Mouse (Mus musculus) neural tube, embryonic 10.5 days (tissue): ENCODE measurements at regions not wholly inside any gene's neighbourhood (a gene's known extent, or its start where the extent isn't known, plus 50 kb on each side); places are given as distances from the start of the nearest gene placed in this dataset.

Experiments used
- DNase-seq: peaks from one replicate; pipeline ENCODE4 v3.0.0-alpha.2; 2017; ENCODE audit warnings: low spot score; ENCODE audit errors: extremely low spot score

GRCm38 (mm10) chr11:31781605-31782004, 90.4 kb upstream of the Cpeb4 start:
- DNase-seq = no peak

DNA sequence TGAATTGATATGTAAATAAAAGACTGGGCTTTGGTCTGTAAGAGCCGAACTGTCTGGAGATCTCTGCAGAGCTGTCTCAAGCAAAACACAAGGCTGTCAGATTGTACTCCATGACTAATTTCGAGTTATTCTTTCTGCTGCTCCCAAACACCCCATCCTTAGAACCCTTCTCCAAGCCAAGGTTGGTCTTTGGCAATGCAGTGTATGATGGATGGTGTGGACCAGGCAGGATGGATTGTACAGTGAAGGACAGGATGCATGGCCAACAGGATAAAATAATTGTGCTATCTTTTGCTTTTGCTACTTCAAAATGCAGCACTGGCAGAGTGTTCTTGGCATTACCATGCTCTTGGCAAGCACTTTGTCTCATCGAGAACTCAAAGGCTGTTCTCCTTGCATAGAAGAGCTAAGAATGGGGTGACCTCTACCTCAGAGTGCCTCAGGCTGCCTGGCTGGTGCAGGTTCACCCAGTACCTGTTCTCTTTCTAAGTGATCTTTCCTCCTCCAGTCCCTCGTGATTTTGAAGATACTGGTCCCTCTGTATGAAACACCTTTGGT, 88.4 kb upstream of the Cpeb4 start:
- no peak for DNase-seq

DNA sequence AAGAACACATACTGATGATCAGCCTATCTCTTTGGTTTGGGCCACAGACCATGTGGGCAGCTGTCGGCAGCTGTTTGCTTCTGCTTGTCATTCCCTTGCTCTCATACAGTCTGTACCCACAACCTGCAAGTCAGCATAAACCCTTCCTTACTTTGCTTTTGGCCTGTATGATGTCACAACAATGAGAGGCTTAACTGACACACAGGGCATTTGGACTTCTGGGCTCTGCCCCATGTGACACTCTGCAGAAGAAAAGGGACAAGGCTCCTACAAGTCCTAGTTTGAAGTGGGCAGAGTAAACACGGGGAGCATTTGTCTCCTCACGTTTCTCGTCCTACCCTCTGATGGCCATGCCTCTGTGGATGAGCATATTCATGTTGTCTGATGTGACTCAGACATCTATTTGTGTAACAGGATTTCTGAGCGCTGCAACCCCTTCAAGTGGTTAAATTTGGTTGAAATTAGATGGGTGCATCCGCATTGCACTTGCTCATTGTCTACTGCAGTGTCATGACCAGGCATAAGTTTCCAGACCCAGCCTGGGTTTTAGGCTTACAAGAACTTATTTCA, 87.6 kb upstream of the Cpeb4 start:
- no peak for DNase-seq

- no peak for DNase-seq
Measured at GRCm38 (mm10) chr11:31785160-31785559, 86.9 kb upstream of the Cpeb4 start.

GRCm38 (mm10) chr11:31787376-31787775, 84.6 kb upstream of the Cpeb4 start:
- no peak for DNase-seq

DNA sequence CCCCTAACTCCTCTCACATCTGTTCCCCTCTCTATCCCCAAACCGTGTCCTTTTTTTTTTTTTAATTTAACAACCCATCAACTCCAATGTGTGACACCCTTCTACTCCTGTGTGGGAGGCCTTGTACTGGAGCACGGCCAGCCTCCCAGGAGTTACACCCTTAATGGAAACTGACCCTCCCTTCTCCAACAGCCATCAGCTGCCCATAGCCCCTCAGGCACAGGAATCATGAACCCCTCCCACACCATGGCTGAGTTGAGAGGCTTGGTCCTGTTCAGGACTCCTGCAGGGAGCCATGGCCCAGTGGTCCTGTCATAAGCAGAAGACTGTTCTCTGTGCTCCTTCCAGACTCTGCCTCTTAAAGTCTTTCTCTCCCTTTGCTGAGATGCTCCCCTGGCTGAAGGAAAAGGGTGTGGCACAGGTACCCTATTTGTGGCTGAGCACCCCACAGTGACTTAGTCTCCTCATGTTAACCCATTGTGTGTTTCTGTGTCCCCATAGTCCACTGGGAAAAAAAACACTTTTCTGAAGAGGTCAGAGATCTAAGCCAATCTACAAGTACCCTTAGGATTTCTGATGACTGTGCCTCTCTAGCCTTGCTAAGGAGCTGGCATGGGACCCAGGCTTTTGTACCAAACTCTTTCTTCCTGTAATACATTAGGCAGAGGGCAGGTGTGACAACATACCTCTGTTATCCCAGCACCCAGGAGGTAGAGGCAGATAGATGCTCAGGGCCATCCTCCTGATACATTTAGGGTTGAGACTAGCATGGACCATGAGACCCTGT, 83.9 kb upstream of the Cpeb4 start:
- no peak for DNase-seq

DNA sequence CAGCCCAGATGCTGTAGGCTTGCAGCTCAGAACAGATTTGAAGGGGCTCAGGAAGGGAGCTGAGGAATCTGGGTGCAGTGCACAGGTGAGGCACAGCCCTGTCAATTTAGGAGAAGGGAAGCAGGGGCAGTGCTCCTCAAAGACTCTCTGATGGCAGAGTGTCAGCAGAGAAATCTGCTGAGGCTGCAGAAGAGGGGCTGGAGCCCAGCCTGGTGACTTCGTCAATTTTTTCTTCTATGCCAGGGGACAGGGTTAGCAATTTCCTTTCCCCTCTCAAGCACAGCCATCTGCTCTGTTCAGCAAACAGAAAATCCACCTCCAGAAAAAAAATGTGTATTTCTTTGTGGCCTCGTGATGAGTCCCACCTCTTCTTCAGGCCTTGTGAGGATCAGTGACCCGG, 82.0 kb upstream of the Cpeb4 start:
- no peak for DNase-seq

DNA sequence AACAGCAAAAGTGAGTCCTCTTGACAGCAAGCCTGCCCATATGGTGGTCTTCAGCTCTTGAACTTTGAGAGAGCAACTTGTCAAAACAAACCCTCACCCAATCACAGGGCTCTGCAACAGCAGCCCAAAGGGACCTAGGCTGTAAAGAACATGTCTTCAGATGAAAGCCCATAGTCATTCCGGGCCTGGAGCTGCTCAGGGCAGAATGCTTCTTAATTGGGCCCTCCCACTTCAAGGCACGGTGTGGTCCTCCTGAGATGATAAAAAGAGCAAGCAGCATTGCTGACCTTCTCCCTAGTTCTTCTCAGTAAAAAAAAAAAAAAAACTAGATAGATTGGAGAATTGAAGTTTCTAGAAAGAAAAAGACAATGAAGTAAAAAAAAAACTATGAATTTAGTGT, 80.7 kb upstream of the Cpeb4 start:
- no peak for DNase-seq

- no peak for DNase-seq
Measured at GRCm38 (mm10) chr11:31795084-31795483, 76.9 kb upstream of the Cpeb4 start.

- no peak for DNase-seq
Measured at GRCm38 (mm10) chr11:31796245-31796644, 75.8 kb upstream of the Cpeb4 start.

- no peak for DNase-seq
Measured at GRCm38 (mm10) chr11:31801575-31801974, 70.4 kb upstream of the Cpeb4 start.

GRCm38 (mm10) chr11:31803319-31803891, 68.6 kb upstream of the Cpeb4 start:
- DNase-seq = no peak

DNA sequence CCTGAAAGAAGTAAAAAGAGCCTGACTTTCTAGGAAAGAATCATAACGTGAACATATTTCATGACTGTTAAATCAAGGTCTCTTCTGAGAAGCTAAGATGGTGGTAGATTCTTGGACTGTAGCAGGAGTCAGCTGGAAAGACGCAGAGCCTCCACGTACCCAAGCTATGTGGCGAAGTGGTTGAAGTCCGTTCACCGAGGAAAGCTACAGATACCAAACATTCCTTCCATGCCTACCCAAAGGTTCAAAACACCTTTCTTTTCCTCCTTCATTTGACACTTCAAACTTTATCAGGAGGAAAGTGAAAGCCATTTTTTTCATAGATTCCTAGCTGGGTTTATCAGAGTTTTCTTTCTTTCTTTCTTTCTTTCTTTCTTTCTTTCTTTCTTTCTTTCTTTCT, 67.5 kb upstream of the Cpeb4 start:
- no peak for DNase-seq

DNA sequence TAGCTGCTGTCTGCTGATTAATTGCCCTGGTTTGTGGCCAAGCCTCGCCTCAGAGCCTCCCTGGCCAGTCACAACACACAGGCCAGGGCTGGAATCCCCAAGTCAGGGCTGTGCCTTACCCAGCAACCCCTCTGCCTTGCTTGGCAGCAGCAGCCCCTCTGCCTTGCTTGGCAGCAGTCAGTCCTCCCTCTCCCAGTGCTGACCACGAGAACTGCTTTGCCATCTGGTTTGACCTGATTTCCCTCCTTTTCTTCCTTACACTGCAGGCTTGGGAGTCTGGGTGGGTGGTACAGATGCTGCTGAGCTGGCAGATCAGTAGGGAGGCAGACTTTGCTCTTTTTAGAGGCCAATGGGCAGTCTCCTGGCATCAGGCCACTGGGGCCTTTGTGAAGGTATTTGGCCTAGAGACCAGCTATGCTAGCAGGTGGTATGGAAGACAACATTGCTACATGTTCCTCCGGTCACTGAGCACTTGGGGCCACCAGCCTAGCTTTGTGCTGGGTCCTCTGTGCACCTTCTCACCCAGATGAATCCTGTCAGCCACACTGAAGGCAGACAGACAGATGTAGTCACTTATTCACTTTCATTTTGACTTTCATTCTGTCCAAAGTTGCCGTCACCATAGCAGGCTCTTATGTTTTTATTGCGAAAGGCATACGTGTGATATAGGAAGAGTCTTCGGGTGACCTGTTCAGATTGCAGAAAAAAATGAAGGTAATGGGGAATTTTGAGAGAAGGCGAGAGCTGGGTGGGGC, 64.4 kb upstream of the Cpeb4 start:
- DNase-seq = no peak

DNA sequence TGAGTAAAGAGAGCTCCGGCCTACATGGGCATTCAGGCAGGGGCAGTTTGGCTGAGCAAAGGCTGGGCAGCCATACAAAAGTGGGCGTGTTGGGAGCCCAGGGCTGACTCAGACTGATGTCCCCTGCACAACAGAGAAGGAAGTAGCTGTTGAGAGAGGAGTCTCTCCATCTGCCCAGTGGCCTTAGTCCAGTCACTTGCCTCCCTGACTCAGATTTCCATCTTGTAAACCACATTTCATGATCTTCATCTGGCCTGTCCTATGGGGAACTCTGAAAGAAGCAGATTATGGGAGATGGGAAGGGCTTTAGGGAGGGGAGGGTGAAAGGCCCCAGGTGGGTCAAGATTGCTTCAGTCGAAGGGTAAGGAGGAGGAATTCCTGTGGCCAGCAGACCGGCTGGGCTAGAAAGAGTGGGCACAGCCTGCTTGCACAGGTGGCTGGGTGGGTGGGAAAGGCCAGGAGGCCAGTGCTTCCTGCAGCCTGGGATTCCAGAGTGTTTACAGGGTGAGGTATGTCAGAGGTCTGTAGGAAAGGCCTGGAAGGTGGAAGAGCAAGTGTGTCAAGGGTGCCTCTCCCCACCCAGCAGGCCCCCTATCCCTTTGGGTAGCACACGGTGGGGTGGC, 63.7 kb upstream of the Cpeb4 start:
- DNase-seq = no peak

DNA sequence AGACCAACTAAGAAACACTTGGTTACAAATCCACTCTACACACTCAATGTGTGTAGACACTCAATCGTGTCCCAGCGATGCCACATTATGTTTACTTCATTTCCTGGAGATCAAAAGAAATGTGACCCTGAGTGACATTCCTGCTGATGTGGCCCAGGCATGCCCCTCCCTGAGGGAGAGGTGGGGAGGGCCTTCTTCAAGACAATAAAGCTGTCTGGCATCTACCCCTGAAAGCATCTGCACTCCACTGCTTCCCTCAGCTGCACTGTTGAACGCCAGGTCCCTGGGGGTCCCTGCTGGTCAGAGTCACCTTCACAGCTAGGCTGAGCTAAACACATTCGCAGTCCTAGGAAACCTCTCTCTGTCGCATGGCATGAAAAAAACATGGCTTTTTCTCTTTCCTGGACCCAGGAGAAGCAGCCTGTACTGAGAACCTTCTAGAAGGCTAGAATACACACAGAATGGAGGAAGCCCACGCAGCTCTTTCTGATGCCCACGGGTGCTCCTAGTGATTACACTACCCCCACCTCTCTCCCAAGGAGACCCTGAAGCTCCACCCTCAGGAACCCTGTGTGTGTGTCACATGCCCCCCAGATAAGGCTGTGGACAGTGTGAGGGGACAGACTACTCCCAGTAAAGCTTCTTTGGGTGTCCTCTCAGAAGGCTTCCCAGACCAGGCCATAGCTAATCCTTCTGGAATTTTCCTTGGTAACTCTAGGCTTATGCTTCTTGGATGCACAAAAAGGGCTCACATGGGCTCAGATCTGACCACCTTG, 61.8 kb upstream of the Cpeb4 start:
- no peak for DNase-seq

GRCm38 (mm10) chr11:31812215-31812614, 59.8 kb upstream of the Cpeb4 start:
- DNase-seq = no peak

GRCm38 (mm10) chr11:31814616-31815015, 57.4 kb upstream of the Cpeb4 start:
- DNase-seq = no peak

GRCm38 (mm10) chr11:31815855-31816488, 56.0 kb upstream of the Cpeb4 start:
- no peak for DNase-seq

- DNase-seq = no peak
Measured at GRCm38 (mm10) chr11:31818032-31818431, 54.0 kb upstream of the Cpeb4 start.
